Mouse (Mus musculus) left cerebral cortex, adult 2 months (tissue): ENCODE measurements around the gene Hspb7. TPM values are rescaled to one million over a fixed set of nuclear protein-coding genes. Genes with fewer than 3 reads are reported as not detected.
A peak's percentile ranks its signal among the peaks of the same experiment; 100 is the strongest.

ENCODE experiments used
- DNase-seq, 2 experiments: peaks; one replicate each; pipeline ENCODE4 v3.0.0; 2021 to 2022; ENCODE audit warnings: low spot score in 2 of 2, mixed read lengths in 1 of 2; ENCODE audit errors: extremely low spot score in 1 of 2
- H3K27ac ChIP-seq: fragments of 200-600 bp; 2 replicates; pipeline ENCODE4 v1.8.1; 2022
- H3K4me3 ChIP-seq: fragments of 200-600 bp; 2 replicates; pipeline ENCODE4 v1.8.1; 2022
- CTCF ChIP-seq: fragments of 200-600 bp; IDR thresholded peaks from 2 replicates; pipeline ENCODE4 v1.8.1; 2022; ENCODE audit warnings: antibody characterized with exemption, mild to moderate bottlenecking, moderate library complexity
- intact Hi-C: fragments of 180-260 bp; cut with DNase I; formaldehyde crosslinking; loops from one replicate; pipeline ENCODE4 v1.15.1; 2025
- total RNA-seq, 2 experiments: library from RNA; stranded (reverse); gene quantifications; 2 replicates each; pipeline ENCODE4 v1.2.3; 2021

The Hspb7 gene
- total RNA-seq, 2 experiments from 2014 or later: 0.40 to 0.57 TPM

DNA sequence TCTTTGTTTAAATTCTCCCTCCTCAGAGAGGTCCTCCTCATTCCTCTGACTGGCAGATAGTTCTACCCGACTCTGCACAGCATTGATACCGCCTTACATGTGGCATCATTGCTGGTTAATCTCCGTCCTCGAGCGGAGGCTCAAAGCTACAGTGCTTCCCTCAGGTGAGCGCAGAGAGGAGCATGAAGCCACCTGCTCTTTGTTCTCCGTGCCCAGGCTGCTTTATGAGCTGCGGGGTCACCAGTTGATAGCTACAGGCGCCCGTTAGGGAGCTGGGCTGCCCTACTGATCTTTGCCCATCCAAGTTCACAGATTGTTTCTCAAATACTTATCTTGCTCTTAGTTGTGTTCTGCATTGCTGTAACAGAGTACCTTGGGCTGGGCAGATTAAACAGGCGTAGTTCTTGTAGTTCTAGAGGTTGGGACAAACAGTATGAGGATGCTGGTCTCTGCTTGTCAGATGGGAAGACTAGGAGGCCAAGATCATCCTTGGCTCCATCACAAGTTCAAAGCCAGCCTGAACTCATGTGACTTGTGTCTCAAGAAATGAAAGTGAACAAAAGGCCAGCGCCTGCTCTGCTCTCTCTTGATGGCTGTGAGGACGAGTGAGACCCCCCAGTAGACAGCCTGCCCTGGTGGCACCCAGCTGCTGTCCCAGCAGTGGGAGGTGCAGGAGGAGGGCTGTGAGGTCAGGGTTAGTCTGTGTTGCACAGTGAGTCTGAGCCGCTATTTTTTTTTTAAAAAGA lies 35.8 kb downstream of the Hspb7 start:
- intact Hi-C loops: no loop called here
- DNase-seq: no peak
- Histone ChIP-seq H3K4me3 (no peak overlapping the region), H3K27ac (no peak overlapping the region; the same call in 1 of the 2 replicates)
- TF ChIP-seq CTCF: no peak

DNA sequence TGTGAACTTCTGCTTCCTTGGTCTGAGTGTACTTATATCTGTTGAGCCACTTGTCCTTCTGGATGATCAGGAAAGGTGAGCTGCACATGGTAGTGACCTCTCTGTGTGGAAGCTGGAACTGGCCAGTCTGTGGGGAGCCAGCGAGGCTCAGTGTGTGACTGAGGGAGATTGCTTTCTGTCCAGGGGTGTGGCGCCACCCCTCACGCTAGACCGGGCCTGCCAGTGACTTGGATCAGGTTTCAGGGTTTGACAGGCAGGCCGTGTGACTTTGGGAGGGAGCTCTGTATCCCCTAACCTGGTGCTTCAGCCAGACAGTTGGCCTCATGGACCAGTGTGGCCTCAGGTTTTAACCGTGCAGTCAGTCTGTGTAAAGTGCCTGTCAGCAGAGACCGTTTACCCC lies 37.7 kb downstream of the Hspb7 start:
- intact Hi-C loops: no loop called here
- DNase-seq: no peak
- TF ChIP-seq CTCF: no peak
- H3K4me3 ChIP-seq: no peak overlapping the region
- H3K27ac ChIP-seq: no peak overlapping the region

- intact Hi-C loops: no loop called here
- TF ChIP-seq CTCF: no peak
- no peak overlapping the region for H3K27ac ChIP-seq
These were observed 38.3 kb downstream of the Hspb7 start for GRCm38 (mm10) chr4:141458888-141459287.

GRCm38 (mm10) chr4:141459766-141460165 lies 39.2 kb downstream of the Hspb7 start:
- Histone ChIP-seq H3K4me3 (no peak overlapping the region), H3K27ac (no peak overlapping the region)
- intact Hi-C loops: no loop called here
- no peak for DNase-seq
- no peak for TF ChIP-seq CTCF

More at GRCm38 (mm10) chr4:141458888-141459287, 38.3 kb downstream of the Hspb7 start:
- H3K4me3 ChIP-seq: no peak overlapping the region
- no peak for DNase-seq

DNA sequence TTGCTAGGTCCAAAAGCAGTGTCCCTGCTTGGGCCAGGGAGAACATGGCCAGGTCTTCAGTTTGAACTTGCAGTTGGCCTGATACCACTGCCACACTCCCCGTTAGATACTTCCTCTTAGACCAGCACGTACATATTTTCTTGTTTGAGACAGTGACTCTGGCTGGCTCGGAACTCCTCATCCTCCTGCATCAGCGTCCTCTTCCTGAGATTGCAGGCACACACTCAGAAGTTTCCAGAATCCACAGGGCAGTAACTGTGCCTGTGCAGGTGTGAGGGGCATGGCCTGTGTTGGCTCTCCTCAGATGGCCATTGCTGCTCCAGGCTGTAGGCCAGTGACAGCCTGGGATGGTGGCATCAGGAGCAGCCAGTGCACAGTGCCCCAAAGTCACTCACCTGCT lies 39.9 kb downstream of the Hspb7 start:
- no peak for DNase-seq
- H3K27ac ChIP-seq: no peak overlapping the region
- intact Hi-C loops: no loop called here
- H3K4me3 ChIP-seq: no peak overlapping the region
- TF ChIP-seq CTCF: no peak

DNA sequence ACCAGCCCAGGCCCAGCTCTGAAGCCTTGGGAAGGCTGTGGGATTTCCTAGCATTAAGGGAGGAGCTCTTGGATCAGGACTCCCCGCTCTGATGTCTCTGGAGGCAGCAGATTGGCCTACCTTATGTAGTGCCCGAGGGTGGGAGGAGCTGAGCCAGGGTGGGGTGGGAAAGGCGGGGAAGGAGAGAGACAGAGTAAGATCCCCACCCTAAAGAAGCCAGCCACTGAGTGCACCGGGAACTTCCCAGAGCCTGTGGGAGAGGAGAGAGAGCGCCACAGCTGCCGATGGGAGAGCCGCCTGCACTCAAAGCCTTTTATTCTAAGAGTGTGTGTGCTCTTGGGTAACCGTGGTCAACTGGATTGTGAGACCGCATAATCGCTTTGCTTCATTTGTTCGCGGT lies 40.5 kb downstream of the Hspb7 start:
- H3K27ac ChIP-seq: no peak overlapping the region
- intact Hi-C loops: no loop called here
- no peak for TF ChIP-seq CTCF
- peak in 1 of 2 experiments; percentile 14 for DNase-seq
- no peak overlapping the region for H3K4me3 ChIP-seq

DNA sequence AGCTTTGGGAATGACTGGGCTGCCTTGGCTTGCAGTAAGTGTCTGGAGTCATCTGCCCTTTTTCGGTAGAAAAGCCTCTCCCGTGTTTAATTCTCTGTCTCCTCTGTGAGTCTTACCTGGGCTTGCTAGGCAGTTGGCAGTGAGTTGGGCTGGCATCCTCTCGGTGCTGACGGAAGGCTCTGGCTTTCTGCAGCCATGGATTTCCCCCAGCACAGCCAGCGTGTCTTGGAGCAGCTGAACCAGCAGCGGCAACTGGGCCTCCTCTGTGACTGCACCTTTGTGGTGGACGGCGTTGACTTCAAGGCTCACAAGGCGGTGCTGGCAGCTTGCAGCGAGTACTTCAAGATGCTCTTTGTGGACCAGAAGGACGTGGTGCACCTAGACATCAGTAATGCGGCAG lies 41.0 kb downstream of the Hspb7 start:
- intact Hi-C loops: no loop called here
- no peak for TF ChIP-seq CTCF
- no peak overlapping the region for H3K27ac ChIP-seq
- no peak for DNase-seq
- H3K4me3 ChIP-seq: no peak overlapping the region

DNA sequence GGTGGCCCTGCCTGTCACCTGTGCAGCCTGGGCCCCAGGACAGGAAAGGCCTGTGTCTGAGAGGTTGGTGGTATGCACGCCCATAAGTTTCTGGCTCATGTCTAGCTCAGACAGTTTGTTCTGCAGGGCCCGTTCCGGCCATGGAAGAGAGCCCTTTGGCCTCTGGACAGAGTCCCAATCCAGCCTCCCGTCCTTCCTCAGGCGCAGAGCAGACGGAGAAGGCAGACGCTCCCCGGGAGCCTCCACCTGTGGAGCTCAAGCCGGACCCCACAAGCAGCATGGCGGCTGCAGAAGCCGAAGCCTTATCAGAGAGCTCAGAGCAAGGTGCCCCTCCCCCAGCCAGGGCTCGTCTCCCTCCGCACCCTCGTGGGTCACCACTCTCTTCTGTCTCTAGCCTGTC lies 42.9 kb downstream of the Hspb7 start:
- Histone ChIP-seq H3K27ac (no peak overlapping the region), H3K4me3 (no peak overlapping the region)
- TF ChIP-seq CTCF: no peak

DNA sequence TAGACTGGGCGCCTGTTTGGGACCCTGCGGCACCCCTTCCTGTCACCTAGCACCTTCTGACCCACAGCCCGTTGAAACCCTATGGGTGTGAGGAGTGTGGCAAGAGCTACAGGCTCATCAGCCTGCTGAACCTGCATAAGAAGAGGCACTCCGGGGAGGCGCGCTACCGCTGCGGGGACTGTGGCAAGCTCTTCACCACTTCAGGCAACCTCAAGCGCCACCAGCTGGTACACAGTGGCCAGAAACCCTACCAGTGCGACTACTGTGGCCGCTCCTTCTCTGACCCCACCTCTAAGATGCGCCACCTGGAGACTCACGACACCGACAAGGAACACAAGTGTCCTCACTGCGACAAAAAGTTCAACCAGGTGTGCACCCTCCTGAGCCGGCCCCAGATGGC lies 44.1 kb downstream of the Hspb7 start:
- Histone ChIP-seq H3K4me3 (no peak overlapping the region), H3K27ac (no peak overlapping the region)
- no peak for TF ChIP-seq CTCF
- DNase-seq: no peak
- intact Hi-C loops: no loop called here

More for the DNA sequence above, 42.9 kb downstream of the Hspb7 start:
- intact Hi-C loops: no loop called here
- DNase-seq: no peak

DNA sequence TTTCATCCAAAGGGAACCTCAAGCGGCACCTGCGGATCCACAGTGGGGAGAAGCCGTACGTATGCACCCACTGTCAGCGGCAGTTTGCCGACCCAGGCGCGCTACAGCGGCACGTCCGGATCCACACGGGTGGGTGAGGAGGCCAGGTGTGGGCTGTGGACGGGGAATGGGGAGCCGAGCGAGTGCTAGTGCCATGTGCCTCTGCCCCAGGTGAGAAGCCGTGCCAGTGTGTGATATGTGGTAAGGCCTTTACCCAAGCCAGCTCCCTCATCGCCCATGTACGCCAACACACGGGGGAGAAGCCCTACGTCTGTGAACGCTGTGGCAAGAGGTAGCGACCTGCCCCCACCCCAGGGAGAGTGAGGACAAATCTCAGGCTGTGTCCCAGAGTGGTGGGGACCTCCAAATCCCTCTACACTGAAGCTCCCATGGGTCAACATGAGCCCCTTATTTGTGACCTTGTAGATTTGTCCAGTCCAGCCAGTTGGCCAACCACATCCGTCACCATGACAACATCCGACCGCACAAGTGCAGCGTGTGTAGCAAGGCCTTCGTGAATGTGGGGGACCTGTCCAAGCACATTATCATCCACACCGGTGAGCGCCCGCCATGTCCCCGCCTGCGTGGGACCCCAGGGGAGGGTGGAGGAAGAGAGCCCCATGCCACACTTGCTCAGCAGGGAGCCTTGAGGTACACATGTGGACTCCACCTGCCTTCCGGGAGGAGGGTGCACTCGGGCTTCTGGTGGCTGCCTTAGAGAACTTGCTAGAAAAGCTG lies 45.1 kb downstream of the Hspb7 start:
- intact Hi-C loops: no loop called here
- Histone ChIP-seq H3K4me3 (no peak overlapping the region), H3K27ac (no peak overlapping the region)
- TF ChIP-seq CTCF: no peak
- DNase-seq: no peak

GRCm38 (mm10) chr4:141466289-141466795 lies 45.8 kb downstream of the Hspb7 start:
- Histone ChIP-seq H3K27ac (no peak overlapping the region), H3K4me3 (no peak overlapping the region)
- DNase-seq: no peak
- no peak for TF ChIP-seq CTCF
- intact Hi-C loops: no loop called here

GRCm38 (mm10) chr4:141466844-141467580 lies 46.4 kb downstream of the Hspb7 start:
- no peak; the same call in 1 of the 2 replicates for TF ChIP-seq CTCF
- no peak for DNase-seq
- Histone ChIP-seq H3K4me3 (no peak overlapping the region), H3K27ac (no peak overlapping the region)
- intact Hi-C loops: no loop called here
